ENCODE assay signal across 8 mouse cellular contexts in the genomic region with DNA sequence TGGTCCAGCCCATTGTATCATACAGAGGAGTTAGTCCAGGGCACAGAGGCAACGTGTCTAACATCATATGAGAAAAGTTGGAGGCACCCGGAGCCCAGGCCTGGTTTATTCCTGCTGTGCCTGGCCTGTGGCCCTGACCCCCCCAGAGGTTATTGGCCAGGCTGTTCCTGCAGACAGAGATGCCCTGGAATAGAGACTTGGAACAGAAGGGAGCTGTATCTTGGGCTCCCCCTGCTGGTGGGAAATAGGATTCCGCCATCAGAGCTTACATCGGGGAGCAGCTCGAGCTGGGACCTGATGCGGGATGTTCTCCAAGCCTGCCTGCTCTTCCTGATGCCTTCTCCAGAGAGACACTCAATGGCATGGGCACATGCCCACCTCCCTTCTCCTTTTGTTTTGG. TPM values are rescaled to one million over a fixed set of nuclear protein-coding genes. Genes with fewer than 3 reads are reported as not detected.
A peak's percentile ranks its signal among the peaks of the same experiment; 100 is the strongest.
DNase-seq lines count a peak whose midpoint lies in the region; ATAC-seq and TF ChIP-seq lines count a peak whose summit lies in the region.

No protein-coding gene starts in this region.

- peak; percentile 94 for TF ChIP-seq CTCF in liver, embryonic 14.5 days (IDR thresholded peaks at IDR 0.05; ENCODE audit: low read depth)
- peak; percentile 92 for TF ChIP-seq CTCF in thymus, adult 2 months (IDR thresholded peaks at IDR 0.05; ENCODE audit: borderline replicate concordance, control insufficient read depth, extremely low read depth, insufficient read depth, low read length, poor library complexity)

- no peaks in the 10 kb centered on the region for H3K9me3 ChIP-seq in embryonic facial prominence, embryonic 15.5 days (replicated peaks)
- no peaks in the 10 kb centered on the region for H3K9me3 ChIP-seq in heart, embryonic 10.5 days
- no peaks in the 10 kb centered on the region for H3K9me3 ChIP-seq in liver, embryonic 14.5 days (ENCODE audit: control insufficient read depth, low read length)

- peak; percentile 66 to 73 for DNase-seq in adrenal gland, postnatal 4 days (ENCODE audit: low spot score in 2 of 2)
- DNase-seq in heart, embryonic 10.5 days (ENCODE audit: low spot score), result peak; percentile 89
- peak; percentile 90 to 91 for DNase-seq in kidney, postnatal 4 days
- DNase-seq in liver, embryonic 14.5 days (ENCODE audit: low read depth in 3 of 3, low spot score in 3 of 3), result peak in 2 of 3 experiments; percentile 51 to 54
- DNase-seq in ovary, postnatal 10 days (ENCODE audit: low spot score), result peak; percentile 67
- peak; percentile 70 for DNase-seq in thymus, adult 2 months

- peak overlapping the region; percentile 51; the same call in 1 of the 2 replicates for H3K27ac ChIP-seq in embryonic facial prominence, embryonic 15.5 days (replicated peaks)
- no peak overlapping the region for H3K27ac ChIP-seq in heart, embryonic 10.5 days
- H3K27ac ChIP-seq in liver, embryonic 14.5 days, result no peak overlapping the region
- no peak overlapping the region for H3K27ac ChIP-seq in thymus, adult 2 months (ENCODE audit: control insufficient read depth, insufficient read depth, low read length)

- H3K4me2 ChIP-seq in embryonic facial prominence, embryonic 15.5 days (replicated peaks), result no peak overlapping the region
- no peak overlapping the region for H3K4me2 ChIP-seq in liver, embryonic 14.5 days (ENCODE audit: low read depth)

- ATAC-seq in CD4-positive, CD25-positive, alpha-beta regulatory T cell, adult 4 months, result peak; percentile 56
- no peak for ATAC-seq in embryonic facial prominence, embryonic 15.5 days (ENCODE audit: insufficient number of reproducible peaks, low FRiP score, low TSS enrichment, low read depth)
- no peak for ATAC-seq in liver, embryonic 14.5 days (ENCODE audit: insufficient read depth)

- H3K36me3 ChIP-seq in embryonic facial prominence, embryonic 15.5 days, result peaks cover 7% of the 10 kb centered on the region; the same call in 1 of the 2 replicates
- peaks cover 3% of the 10 kb centered on the region; the same call in 1 of the 2 replicates for H3K36me3 ChIP-seq in heart, embryonic 10.5 days
- H3K36me3 ChIP-seq in liver, embryonic 14.5 days (replicated peaks; ENCODE audit: control insufficient read depth, insufficient read depth, low read depth), result no peaks in the 10 kb centered on the region
- H3K36me3 ChIP-seq in thymus, adult 2 months (ENCODE audit: control insufficient read depth, insufficient read depth, low read length), result no peaks in the 10 kb centered on the region

- no peak for TF ChIP-seq EP300 in liver, embryonic 14.5 days (IDR thresholded peaks at IDR 0.05; ENCODE audit: low read depth)

- no peak overlapping the region for H3K9ac ChIP-seq in embryonic facial prominence, embryonic 15.5 days
- H3K9ac ChIP-seq in liver, embryonic 14.5 days (replicated peaks), result no peak overlapping the region

- WGBS in embryonic facial prominence, embryonic 15.5 days, result 2% methylated on average over 6 of the region's 6 CpGs
- WGBS in heart, embryonic 10.5 days, result 8% methylated on average over 6 of the region's 6 CpGs
- 6% methylated on average over 6 of the region's 6 CpGs for WGBS in liver, embryonic 14.5 days (ENCODE audit: insufficient replicate concordance)
- WGBS in thymus, adult 2 months, result 30% methylated on average over 6 of the region's 6 CpGs

- no peaks in the 10 kb centered on the region for H3K27me3 ChIP-seq in embryonic facial prominence, embryonic 15.5 days
- H3K27me3 ChIP-seq in heart, embryonic 10.5 days (ENCODE audit: insufficient read depth, poor library complexity, severe bottlenecking), result no peaks in the 10 kb centered on the region
- H3K27me3 ChIP-seq in liver, embryonic 14.5 days (ENCODE audit: control insufficient read depth, insufficient read depth, low read length), result peaks cover 22% of the 10 kb centered on the region
- H3K27me3 ChIP-seq in thymus, adult 2 months (ENCODE audit: control insufficient read depth, insufficient read depth, low read length), result no peaks in the 10 kb centered on the region; the same call in 1 of the 2 replicates

- H3K4me3 ChIP-seq in embryonic facial prominence, embryonic 15.5 days (replicated peaks), result no peak overlapping the region
- no peak overlapping the region for H3K4me3 ChIP-seq in heart, embryonic 10.5 days
- H3K4me3 ChIP-seq in liver, embryonic 14.5 days (ENCODE audit: insufficient read depth in 1 of 2, low read depth in 2 of 2, low read length in 2 of 2), result no peak overlapping the region
- no peak overlapping the region for H3K4me3 ChIP-seq in thymus, adult 2 months (ENCODE audit: control insufficient read depth, insufficient read depth, low read length)

- H3K4me1 ChIP-seq in embryonic facial prominence, embryonic 15.5 days, result peaks cover 46% of the 10 kb centered on the region
- peaks cover 48% of the 10 kb centered on the region for H3K4me1 ChIP-seq in heart, embryonic 10.5 days
- H3K4me1 ChIP-seq in liver, embryonic 14.5 days (replicated peaks; ENCODE audit: control insufficient read depth in 2 of 2, insufficient read depth in 2 of 2, low read length in 1 of 2), result peaks cover 4 to 8% of the 10 kb centered on the region in 2 experiments
- H3K4me1 ChIP-seq in thymus, adult 2 months (replicated peaks; ENCODE audit: control insufficient read depth, insufficient read depth, low read length), result peaks cover 11% of the 10 kb centered on the region

- TF ChIP-seq POLR2A in thymus, adult 2 months (IDR thresholded peaks at IDR 0.05; ENCODE audit: control insufficient read depth, extremely low read depth, insufficient read depth, low read length, poor library complexity), result no peak

RNA-seq across cellular contexts. Expression of a gene that starts 4.8 kb away (rescaled TPM):
- polyA plus RNA-seq in CD4-positive, CD25-positive, alpha-beta regulatory T cell, adult 4 months (2017; shearing (Covaris generic)), result 1 to 10 TPM; 6.8 to 7.5 TPM
- total RNA-seq in adrenal gland, postnatal 4 days (2021), result 10 to 100 TPM; 45.5 to 47.2 TPM
- 15.2 and 20.3 TPM in 2 replicates for polyA plus RNA-seq in embryonic facial prominence, embryonic 15.5 days (2015; fragmentation: Nextera tagmentation; extraction: Ambion mirVana)
- polyA plus RNA-seq in heart, embryonic 10.5 days (2016; fragmentation: Nextera tagmentation; extraction: Ambion mirVana), result 6.5 and 8.1 TPM in 2 replicates
- polyA plus RNA-seq in liver, embryonic 14.5 days (2012; rRNA removed), result 7.6 and 8.6 TPM in 2 replicates
- 1.6 and 2.4 TPM in 2 replicates for polyA plus RNA-seq in liver, embryonic 14.5 days (2014; fragmentation: Nextera tagmentation; extraction: Ambion mirVana)
- 44.4 and 45.7 TPM in 2 replicates for polyA plus RNA-seq in thymus, adult 2 months (2012; rRNA removed)

RNA-seq across cellular contexts. Expression of a gene that starts 11.8 kb away (rescaled TPM):
- polyA plus RNA-seq in CD4-positive, CD25-positive, alpha-beta regulatory T cell, adult 4 months (2017; shearing (Covaris generic)), result 10 to 100 TPM; 19.5 to 21.0 TPM
- 10 to 100 TPM; 61.4 to 63.9 TPM for total RNA-seq in adrenal gland, postnatal 4 days (2021)
- polyA plus RNA-seq in embryonic facial prominence, embryonic 15.5 days (2015; fragmentation: Nextera tagmentation; extraction: Ambion mirVana), result 26.2 and 28.8 TPM in 2 replicates
- 23.9 and 27.8 TPM in 2 replicates for polyA plus RNA-seq in heart, embryonic 10.5 days (2016; fragmentation: Nextera tagmentation; extraction: Ambion mirVana)
- polyA plus RNA-seq in liver, embryonic 14.5 days (2012; rRNA removed), result 6.8 and 8.5 TPM in 2 replicates
- polyA plus RNA-seq in liver, embryonic 14.5 days (2014; fragmentation: Nextera tagmentation; extraction: Ambion mirVana), result 3.9 and 4.2 TPM in 2 replicates
- polyA plus RNA-seq in thymus, adult 2 months (2012; rRNA removed), result 89.7 and 96.4 TPM in 2 replicates

RNA-seq across cellular contexts. Expression of a gene that starts 23.1 kb away (rescaled TPM):
- polyA plus RNA-seq in CD4-positive, CD25-positive, alpha-beta regulatory T cell, adult 4 months (2017; shearing (Covaris generic)), result 1 to 10 TPM; 4.5 to 7.2 TPM
- 10 to 100 TPM; 15.1 to 15.3 TPM for total RNA-seq in adrenal gland, postnatal 4 days (2021)
- polyA plus RNA-seq in embryonic facial prominence, embryonic 15.5 days (2015; fragmentation: Nextera tagmentation; extraction: Ambion mirVana), result 51.0 and 53.6 TPM in 2 replicates
- polyA plus RNA-seq in heart, embryonic 10.5 days (2016; fragmentation: Nextera tagmentation; extraction: Ambion mirVana), result 29.0 and 32.7 TPM in 2 replicates
- 7.2 and 8.5 TPM in 2 replicates for polyA plus RNA-seq in liver, embryonic 14.5 days (2012; rRNA removed)
- 20.4 and 21.7 TPM in 2 replicates for polyA plus RNA-seq in liver, embryonic 14.5 days (2014; fragmentation: Nextera tagmentation; extraction: Ambion mirVana)
- polyA plus RNA-seq in thymus, adult 2 months (2012; rRNA removed), result 13.0 and 15.9 TPM in 2 replicates

RNA-seq across cellular contexts. Expression of a gene that starts 50.1 kb away (rescaled TPM):
- not detected for polyA plus RNA-seq in CD4-positive, CD25-positive, alpha-beta regulatory T cell, adult 4 months (2017; shearing (Covaris generic))
- total RNA-seq in adrenal gland, postnatal 4 days (2021), result 1 to 10 TPM; 6.2 to 6.9 TPM
- polyA plus RNA-seq in embryonic facial prominence, embryonic 15.5 days (2015; fragmentation: Nextera tagmentation; extraction: Ambion mirVana), result 6.3 and 8.7 TPM in 2 replicates
- polyA plus RNA-seq in heart, embryonic 10.5 days (2016; fragmentation: Nextera tagmentation; extraction: Ambion mirVana), result 7.9 and 18.6 TPM in 2 replicates
- not detected in 2 replicates for polyA plus RNA-seq in liver, embryonic 14.5 days (2012; rRNA removed)
- 0.05 TPM in 1 of 2 replicates, not detected in the other for polyA plus RNA-seq in liver, embryonic 14.5 days (2014; fragmentation: Nextera tagmentation; extraction: Ambion mirVana)
- polyA plus RNA-seq in thymus, adult 2 months (2012; rRNA removed), result 2.0 and 2.4 TPM in 2 replicates
